Mouse (Mus musculus): Measurements from ENCODE around the gene Parva. TPM values are rescaled to one million over a fixed set of nuclear protein-coding genes. Genes with fewer than 3 reads are reported as not detected.

Gene Parva
- polyA plus RNA-seq, 1 experiment from 2014 or later = 107 TPM

DNA sequence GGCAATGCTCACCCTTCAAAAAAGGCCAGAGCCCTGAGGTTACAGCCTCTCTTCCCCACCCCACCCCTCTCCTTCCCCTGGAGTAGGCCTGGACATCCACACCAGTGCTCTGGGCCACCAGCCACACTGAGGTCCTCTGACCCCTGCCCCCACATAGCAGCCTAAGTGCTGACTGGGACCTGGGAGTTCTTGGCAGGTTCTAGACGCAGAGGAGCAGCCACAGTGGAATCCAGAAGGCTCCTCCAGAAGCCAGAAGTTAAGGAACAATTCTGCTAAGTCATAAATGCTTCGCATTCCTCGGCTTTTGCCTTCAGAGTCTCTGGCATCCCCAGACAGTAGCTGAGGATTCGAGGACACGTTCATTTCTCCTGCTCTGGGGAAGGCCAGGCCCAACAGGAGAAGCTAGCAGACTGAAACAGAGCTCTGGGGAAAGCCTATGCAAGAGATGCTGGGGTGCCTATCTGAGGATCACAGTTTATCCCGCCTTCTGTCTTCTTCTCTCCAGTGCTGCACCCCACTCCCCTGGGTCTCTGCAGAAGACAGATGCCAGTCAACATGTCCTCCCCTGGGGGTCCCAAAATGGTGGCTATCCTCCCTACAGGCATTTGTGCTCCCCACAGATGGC, 168.0 kb downstream of the Parva start:
- Histone ChIP-seq H3K4me3 (replicated peaks) (no peak overlapping the region), H3K9ac (no peak overlapping the region), H3K27me3 (no peaks in the 10 kb centered on the region), H3K9me3 (replicated peaks) (no peaks in the 10 kb centered on the region), H3K4me1 (peaks cover 12% of the 10 kb centered on the region; the same call in 1 of the 2 replicates), H3K27ac (no peak overlapping the region), H3K36me3 (no peaks in the 10 kb centered on the region), H3K4me2 (no peak overlapping the region)
- WGBS = 51% methylated on average over 6 of the region's 6 CpGs
- no peak for ATAC-seq (replicated peaks; ENCODE audit: low FRiP score)

DNA sequence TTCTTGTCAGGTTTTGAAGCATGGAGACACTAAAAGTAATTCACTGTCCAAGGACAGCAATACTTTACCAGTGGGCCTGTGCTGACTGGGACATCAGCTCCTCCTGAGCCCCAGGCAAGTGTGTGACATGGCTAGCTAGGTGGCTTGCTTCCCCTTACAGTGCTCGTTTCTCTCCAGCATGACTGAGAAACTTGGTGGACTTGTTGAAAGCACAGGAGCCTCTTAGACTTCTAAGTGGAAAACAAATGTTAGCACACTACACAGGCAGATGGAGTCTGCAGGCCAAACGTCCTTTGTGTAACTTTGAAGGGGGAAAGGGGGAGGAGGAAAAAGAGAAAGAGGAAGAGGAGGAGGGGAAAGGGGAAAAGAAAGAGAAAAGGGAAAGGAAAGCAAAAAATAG, 172.3 kb downstream of the Parva start:
- H3K27ac ChIP-seq = no peak overlapping the region
- H3K36me3 ChIP-seq = no peaks in the 10 kb centered on the region
- 19% methylated on average over 2 of the region's 2 CpGs for WGBS
- no peak overlapping the region for H3K4me2 ChIP-seq
- no peaks in the 10 kb centered on the region for H3K9me3 ChIP-seq (replicated peaks)
- no peak overlapping the region for H3K4me3 ChIP-seq (replicated peaks)
- ATAC-seq (replicated peaks; ENCODE audit: low FRiP score) = no peak
- H3K4me1 ChIP-seq = peaks cover 31% of the 10 kb centered on the region
- no peaks in the 10 kb centered on the region for H3K27me3 ChIP-seq
- H3K9ac ChIP-seq = no peak overlapping the region

GRCm38 (mm10) chr7:112600163-112600562, 172.9 kb downstream of the Parva start:
- no peaks in the 10 kb centered on the region for H3K27me3 ChIP-seq
- no peaks in the 10 kb centered on the region for H3K9me3 ChIP-seq (replicated peaks)
- 60% methylated on average over 3 of the region's 3 CpGs for WGBS
- no peak overlapping the region for H3K9ac ChIP-seq
- H3K36me3 ChIP-seq = no peaks in the 10 kb centered on the region
- no peak overlapping the region for H3K27ac ChIP-seq
- no peak for ATAC-seq (replicated peaks; ENCODE audit: low FRiP score)
- no peak overlapping the region for H3K4me2 ChIP-seq
- no peak overlapping the region for H3K4me3 ChIP-seq (replicated peaks)
- H3K4me1 ChIP-seq = peaks cover 33% of the 10 kb centered on the region

GRCm38 (mm10) chr7:112602966-112603365, 175.7 kb downstream of the Parva start:
- Histone ChIP-seq H3K27ac (peak overlapping the region; percentile 89), H3K27me3 (no peaks in the 10 kb centered on the region), H3K9ac (no peak overlapping the region), H3K36me3 (no peaks in the 10 kb centered on the region), H3K4me2 (no peak overlapping the region), H3K4me1 (peaks cover 28% of the 10 kb centered on the region), H3K4me3 (replicated peaks) (no peak overlapping the region), H3K9me3 (replicated peaks) (no peaks in the 10 kb centered on the region)
- ATAC-seq (replicated peaks; ENCODE audit: low FRiP score) = peak; percentile 19; the same call in 1 of the 2 replicates
- 73% methylated on average over 5 of the region's 5 CpGs for WGBS

DNA sequence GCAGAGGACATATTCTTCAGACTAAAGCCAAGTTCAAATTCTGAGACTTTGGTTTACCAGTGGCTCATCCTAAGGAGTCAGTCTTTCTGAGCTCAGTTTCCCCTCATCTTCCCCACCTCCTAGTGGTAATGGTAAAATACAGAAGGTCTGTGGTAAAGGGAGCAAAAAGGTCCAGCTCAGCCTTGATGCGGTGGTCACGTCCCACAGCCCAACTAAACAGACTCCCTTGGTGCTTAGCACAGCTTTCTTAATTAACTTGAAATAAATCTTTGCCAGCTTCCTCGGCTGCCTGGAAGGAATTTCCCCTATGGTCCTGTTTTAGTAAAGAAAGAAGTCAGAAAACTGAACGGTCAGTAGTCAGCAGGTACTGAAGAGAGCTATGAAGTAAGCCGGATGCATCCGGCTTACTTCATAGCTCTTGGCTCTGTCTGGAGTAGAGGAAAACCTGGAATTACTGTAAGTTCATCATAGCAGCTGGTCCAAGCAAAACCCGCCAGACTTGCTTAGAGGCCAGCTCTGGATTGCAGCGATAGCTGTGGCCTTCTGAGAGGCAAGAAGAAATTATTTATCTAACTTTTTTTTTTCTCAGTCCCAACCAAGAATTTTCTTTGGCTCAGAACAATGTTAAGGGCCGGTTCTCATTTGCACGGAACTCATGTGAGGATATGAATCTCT, 176.3 kb downstream of the Parva start:
- Histone ChIP-seq H3K4me1 (peaks cover 28% of the 10 kb centered on the region), H3K9ac (no peak overlapping the region), H3K36me3 (no peaks in the 10 kb centered on the region), H3K4me3 (replicated peaks) (no peak overlapping the region), H3K9me3 (replicated peaks) (no peaks in the 10 kb centered on the region), H3K27ac (peak overlapping the region; percentile 89), H3K4me2 (no peak overlapping the region), H3K27me3 (no peaks in the 10 kb centered on the region)
- WGBS = 18% methylated on average over 10 of the region's 10 CpGs
- ATAC-seq (replicated peaks; ENCODE audit: low FRiP score) = peak; percentile 91

GRCm38 (mm10) chr7:112604209-112604608, 176.9 kb downstream of the Parva start:
- Histone ChIP-seq H3K27me3 (no peaks in the 10 kb centered on the region), H3K9ac (no peak overlapping the region), H3K36me3 (no peaks in the 10 kb centered on the region), H3K9me3 (replicated peaks) (no peaks in the 10 kb centered on the region), H3K27ac (peak overlapping the region; percentile 89), H3K4me3 (replicated peaks) (no peak overlapping the region), H3K4me1 (peaks cover 28% of the 10 kb centered on the region), H3K4me2 (no peak overlapping the region)
- ATAC-seq (replicated peaks; ENCODE audit: low FRiP score) = no peak
- WGBS = 45% methylated on average over 8 of the region's 8 CpGs

GRCm38 (mm10) chr7:112614046-112614790, 186.9 kb downstream of the Parva start:
- Histone ChIP-seq H3K4me3 (replicated peaks) (no peak overlapping the region), H3K4me2 (no peak overlapping the region), H3K27ac (peak overlapping the region; percentile 52), H3K36me3 (no peaks in the 10 kb centered on the region), H3K27me3 (no peaks in the 10 kb centered on the region), H3K9ac (no peak overlapping the region), H3K9me3 (replicated peaks) (no peaks in the 10 kb centered on the region), H3K4me1 (peaks cover 13% of the 10 kb centered on the region; the same call in 1 of the 2 replicates)
- WGBS = 59% methylated on average over 3 of the region's 3 CpGs
- ATAC-seq (replicated peaks; ENCODE audit: low FRiP score) = peak; percentile 90

- Histone ChIP-seq H3K27me3 (no peaks in the 10 kb centered on the region), H3K9me3 (replicated peaks) (no peaks in the 10 kb centered on the region), H3K9ac (no peak overlapping the region), H3K36me3 (no peaks in the 10 kb centered on the region), H3K27ac (peak overlapping the region; percentile 52), H3K4me2 (no peak overlapping the region), H3K4me3 (replicated peaks) (no peak overlapping the region), H3K4me1 (peaks cover 13% of the 10 kb centered on the region)
- 49% methylated on average over 10 of the region's 10 CpGs for WGBS
- peak; percentile 71; the same call in 1 of the 2 replicates for ATAC-seq (replicated peaks; ENCODE audit: low FRiP score)
Observed at GRCm38 (mm10) chr7:112614791-112615668, 187.7 kb downstream of the Parva start.

DNA sequence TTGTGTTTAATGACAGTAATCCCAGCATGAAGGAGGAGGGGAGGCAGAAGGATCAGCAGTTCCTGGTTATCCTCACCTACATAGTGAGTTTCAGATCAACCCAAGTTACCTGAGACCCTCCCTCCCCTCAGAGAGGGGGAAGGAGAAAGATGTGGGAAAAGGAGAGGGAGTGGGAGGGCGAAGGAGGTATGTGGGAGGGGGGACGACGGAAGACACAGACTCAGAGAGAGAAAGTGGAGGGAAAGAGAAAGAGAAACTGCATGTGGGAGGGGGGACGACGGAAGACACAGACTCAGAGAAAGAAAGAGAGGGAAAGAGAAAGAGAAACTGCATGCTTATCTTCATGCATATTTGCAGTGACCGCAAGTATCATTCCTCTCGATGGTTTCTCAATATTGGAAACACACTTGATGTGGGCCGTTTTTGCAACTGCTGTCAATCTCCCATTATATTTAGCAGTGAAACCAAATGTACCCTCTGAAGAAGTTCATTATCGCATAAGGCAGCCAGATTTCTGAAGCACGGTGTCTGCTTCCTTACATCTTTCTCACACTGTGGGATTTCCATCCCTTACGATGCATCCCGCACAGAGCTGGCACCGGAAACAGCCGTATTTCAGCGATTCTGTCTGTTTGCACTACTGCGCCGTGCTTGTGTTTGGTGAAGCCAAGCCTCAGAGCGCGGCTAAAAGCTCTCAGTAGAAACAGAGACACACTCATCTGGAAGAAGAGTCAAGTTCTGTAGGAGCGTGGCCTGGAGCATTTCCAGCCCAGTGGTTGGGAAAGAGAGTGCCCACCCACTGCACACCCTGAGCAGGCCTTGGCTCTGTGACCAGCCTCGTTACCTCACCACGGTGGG, 193.2 kb downstream of the Parva start:
- WGBS = 65% methylated on average over 22 of the region's 22 CpGs
- Histone ChIP-seq H3K4me1 (peaks cover 13% of the 10 kb centered on the region), H3K27me3 (no peaks in the 10 kb centered on the region), H3K9me3 (replicated peaks) (no peaks in the 10 kb centered on the region), H3K4me3 (replicated peaks) (no peak overlapping the region), H3K4me2 (0 out of 2 replicates have a peak overlapping the region, but pooled peaks have one; percentile 7), H3K36me3 (no peaks in the 10 kb centered on the region), H3K9ac (0 out of 2 replicates have a peak overlapping the region, but pooled peaks have one; percentile 10), H3K27ac (0 out of 2 replicates have a peak overlapping the region, but pooled peaks have one; percentile 32)
- ATAC-seq (replicated peaks; ENCODE audit: low FRiP score) = 0 out of 2 replicates have a peak, but pooled peaks have one; percentile 54

DNA sequence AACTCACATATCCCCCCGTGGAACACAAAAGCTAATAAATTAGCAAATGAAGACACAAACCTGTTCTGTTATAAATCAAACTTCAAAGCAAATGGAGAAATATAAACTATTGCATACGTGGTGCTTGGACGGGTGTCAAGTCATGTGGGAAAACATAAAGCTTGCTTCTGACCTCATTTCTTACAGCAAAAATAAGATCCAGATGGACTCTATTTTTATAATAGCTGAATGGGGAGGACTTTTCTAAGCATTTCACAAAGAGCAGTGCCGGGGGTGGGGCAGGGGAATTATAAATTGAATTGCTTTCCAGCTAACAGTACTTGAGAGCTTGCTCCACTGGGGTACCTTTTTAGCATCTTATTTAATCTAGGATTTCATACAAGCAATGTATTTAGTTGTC, 200.2 kb downstream of the Parva start:
- Histone ChIP-seq H3K27me3 (no peaks in the 10 kb centered on the region), H3K4me2 (no peak overlapping the region), H3K4me3 (replicated peaks) (no peak overlapping the region), H3K27ac (no peak overlapping the region), H3K9me3 (replicated peaks) (no peaks in the 10 kb centered on the region), H3K36me3 (no peaks in the 10 kb centered on the region), H3K4me1 (peaks cover 4% of the 10 kb centered on the region), H3K9ac (no peak overlapping the region)
- ATAC-seq (replicated peaks; ENCODE audit: low FRiP score) = no peak
- WGBS = 47% methylated on average over 4 of the region's 4 CpGs

Measured in kidney, embryonic 15.5 days (tissue).